Mouse (Mus musculus): ENCODE results near the gene Mettl25. TPM values are rescaled to one million over a fixed set of nuclear protein-coding genes. Genes with fewer than 3 reads are reported as not detected.

The Mettl25 gene
- polyA plus RNA-seq, 1 experiment = 5.2 TPM

DNA sequence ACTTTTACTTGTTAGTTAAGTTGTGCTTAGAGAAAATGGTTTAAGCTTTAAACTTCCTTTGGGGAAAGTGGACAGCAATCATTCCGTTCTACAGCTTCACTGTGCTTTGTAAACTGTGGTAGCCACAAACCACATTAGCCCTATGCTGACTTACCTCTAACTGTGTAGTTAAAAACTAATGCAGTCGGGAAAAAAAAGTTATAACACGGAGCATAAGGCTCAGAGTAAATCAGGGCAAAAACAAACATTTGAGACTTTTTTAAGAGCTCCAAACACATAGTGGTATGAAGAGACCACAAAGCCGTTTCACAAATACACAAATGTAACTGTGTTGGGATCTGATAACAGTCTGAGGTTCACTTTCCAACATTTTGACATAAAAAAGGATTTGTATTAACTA is 126.8 kb downstream of the Mettl25 start:
- no peaks in the 10 kb centered on the region for H3K36me3 ChIP-seq (ENCODE audit: control insufficient read depth, insufficient read depth, low read length)
- H3K27ac ChIP-seq (ENCODE audit: control insufficient read depth, insufficient read depth, low read depth, low read length) = no peak overlapping the region
- H3K4me3 ChIP-seq (ENCODE audit: control insufficient read depth, low read depth, low read length) = no peak overlapping the region
- no peak for TF ChIP-seq CTCF (IDR thresholded peaks at IDR 0.05; ENCODE audit: control insufficient read depth, insufficient read depth, insufficient replicate concordance, low read depth, low read length)
- H3K27me3 ChIP-seq (ENCODE audit: control insufficient read depth, insufficient read depth, low read length) = no peaks in the 10 kb centered on the region
- H3K4me1 ChIP-seq (ENCODE audit: control insufficient read depth, insufficient read depth, low read length) = no peaks in the 10 kb centered on the region

DNA sequence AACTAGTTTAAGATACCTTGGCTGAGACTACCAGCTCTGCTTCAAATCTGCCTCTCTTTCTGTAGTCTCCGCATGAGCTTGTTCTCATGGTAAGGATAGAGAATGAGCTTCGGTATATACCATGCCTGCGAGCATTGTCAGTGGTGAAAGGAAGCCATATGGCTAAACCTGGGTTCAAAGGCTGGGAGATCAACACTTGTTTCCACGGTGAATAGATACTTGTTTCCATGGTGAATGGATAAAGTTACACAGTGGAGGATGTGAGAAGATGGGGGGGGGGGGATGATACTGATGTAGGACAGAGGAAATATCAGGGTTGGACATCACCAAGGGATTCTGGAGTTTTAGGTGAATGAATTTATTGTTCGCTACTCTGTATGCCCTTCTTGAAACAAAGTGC is 128.0 kb downstream of the Mettl25 start:
- H3K4me1 ChIP-seq (ENCODE audit: control insufficient read depth, insufficient read depth, low read length) = no peaks in the 10 kb centered on the region
- H3K4me3 ChIP-seq (ENCODE audit: control insufficient read depth, low read depth, low read length) = no peak overlapping the region
- TF ChIP-seq CTCF (IDR thresholded peaks at IDR 0.05; ENCODE audit: control insufficient read depth, insufficient read depth, insufficient replicate concordance, low read depth, low read length) = no peak
- no peak for TF ChIP-seq POLR2A (IDR thresholded peaks at IDR 0.05; ENCODE audit: control insufficient read depth, low read depth, low read length)
- no peaks in the 10 kb centered on the region for H3K36me3 ChIP-seq (ENCODE audit: control insufficient read depth, insufficient read depth, low read length)
- H3K27me3 ChIP-seq (ENCODE audit: control insufficient read depth, insufficient read depth, low read length) = no peaks in the 10 kb centered on the region
- H3K27ac ChIP-seq (ENCODE audit: control insufficient read depth, insufficient read depth, low read depth, low read length) = no peak overlapping the region

Other genes starting within 250 kb of the Mettl25 start
- 3.1 and 3.6 TPM in 2 replicates for gene Ccdc59, start 313 bp downstream of the Mettl25 start, polyA plus RNA-seq (2012; rRNA removed)